Mouse (Mus musculus) liver, embryonic 14.5 days (tissue): Measurements from ENCODE around the gene Gpam. TPM values are rescaled to one million over a fixed set of nuclear protein-coding genes. Genes with fewer than 3 reads are reported as not detected.

ENCODE experiments used
- ATAC-seq: fragments of 200-750 bp; cut with Nextera tagmentation; 2 replicates; pipeline ENCODE4 v1.8.0; 2017; ENCODE audit warnings: moderate number of reproducible peaks, mild to moderate bottlenecking, moderate library complexity; ENCODE audit not compliant: insufficient read depth
- DNase-seq, 3 experiments: peaks; one replicate each; pipeline ENCODE4 v3.0.0-alpha.2; 2012 to 2013; ENCODE audit warnings: low read depth in 3 of 3, low spot score in 3 of 3
- H3K27ac ChIP-seq: fragments of 300-500 bp; sonication (generic); 2 replicates; pipeline ENCODE4 v1.5.1; 2014; ENCODE audit warnings: moderate library complexity, mild to moderate bottlenecking, control low read depth, inconsistent platforms
- H3K27me3 ChIP-seq: fragments of 300-500 bp; sonication (generic); 2 replicates; pipeline ENCODE4 v1.6.1; 2014; ENCODE audit warnings: mild to moderate bottlenecking, low read length, moderate library complexity; ENCODE audit not compliant: control insufficient read depth, insufficient read depth
- H3K36me3 ChIP-seq: fragments of 300-500 bp; sonication (generic); replicated peaks from 2 replicates; pipeline ENCODE4 v1.6.1; 2014; ENCODE audit warnings: low read depth; ENCODE audit not compliant: control insufficient read depth, insufficient read depth
- H3K4me1 ChIP-seq, 2 experiments: fragments of 200-500 bp in 1 of 2; fragments of 300-500 bp in 1 of 2; sonication (generic) in 1 of 2; replicated peaks; 2 replicates each; pipeline ENCODE4 v1.6.1; 2012 to 2014; ENCODE audit warnings: antibody characterized with exemption in 1 of 2, inconsistent platforms in 1 of 2, low read length in 1 of 2; ENCODE audit not compliant: control insufficient read depth in 2 of 2, insufficient read depth in 2 of 2
- H3K4me2 ChIP-seq: fragments of 300-500 bp; sonication (generic); 2 replicates; pipeline ENCODE4 v1.6.1; 2014; ENCODE audit warnings: low read depth, mild to moderate bottlenecking, control low read depth, moderate library complexity
- H3K4me3 ChIP-seq, 2 experiments: fragments of 200-500 bp in 1 of 2; fragments of 300-500 bp in 1 of 2; sonication (generic) in 1 of 2; 2 replicates each; pipeline ENCODE4 v1.5.1; 2012 to 2014; ENCODE audit warnings: low read depth in 2 of 2, low read length in 2 of 2, mild to moderate bottlenecking in 2 of 2, control low read depth in 1 of 2, inconsistent platforms in 1 of 2, moderate library complexity in 1 of 2; ENCODE audit not compliant: insufficient read depth in 1 of 2
- H3K9ac ChIP-seq: fragments of 300-500 bp; sonication (generic); replicated peaks from 2 replicates; pipeline ENCODE4 v1.6.1; 2014; ENCODE audit warnings: mild to moderate bottlenecking, control low read depth, moderate library complexity
- H3K9me3 ChIP-seq: fragments of 300-500 bp; sonication (generic); 2 replicates; pipeline ENCODE4 v1.6.1; 2016; ENCODE audit warnings: low read length, mixed read lengths; ENCODE audit not compliant: control insufficient read depth
- CTCF ChIP-seq: IDR thresholded peaks from 2 replicates; pipeline ENCODE4 v1.5.1; 2016; ENCODE audit warnings: antibody characterized with exemption, low read depth, control low read depth
- EP300 ChIP-seq: IDR thresholded peaks from 2 replicates; pipeline ENCODE4 v1.6.1; 2016; ENCODE audit warnings: antibody characterized with exemption, low read depth
- WGBS: fragments of 180-500 bp; shearing (Covaris S2); extraction: QIAGEN DNeasy Blood & Tissue Kit; methylation state at CpG from one replicate; pipeline ENCODE4 v1.1.7; 2014; ENCODE audit not compliant: insufficient replicate concordance; 5-methylcytosine and 5-hydroxymethylcytosine counted together
- polyA plus RNA-seq, 2 experiments: library from polyadenylated mRNA; depleted of rRNA in 1 of 2; stranded (reverse) in 1 of 2; unstranded in 1 of 2; fragments of >200 nt; fragmentation: Nextera tagmentation in 1 of 2; extraction: Ambion mirVana in 1 of 2; gene quantifications; 2 replicates each; pipeline versions ENCODE4 v1.2.1 to v1.2.3; 2012 to 2014

Gene Gpam
- polyA plus RNA-seq, 2 experiments: 15.0 to 21.6 TPM

- no peaks in the 10 kb centered on the region for H3K9me3 ChIP-seq
- no peak for DNase-seq
- peak; percentile 67 for ATAC-seq
- peaks cover 27% of the 10 kb centered on the region for H3K36me3 ChIP-seq
- peak overlapping the region; percentile 42 for H3K9ac ChIP-seq
- peaks cover 15 to 22% of the 10 kb centered on the region in 2 experiments for H3K4me1 ChIP-seq
- H3K27ac ChIP-seq: peak overlapping the region; percentile 73
- H3K4me2 ChIP-seq: peak overlapping the region; percentile 24
- TF ChIP-seq EP300 (no peak; the same call in 1 of the 2 replicates), CTCF (no peak)
- WGBS: 17% methylated on average over 7 of the region's 7 CpGs
- H3K4me3 ChIP-seq: no peak overlapping the region
- no peaks in the 10 kb centered on the region for H3K27me3 ChIP-seq
Measured at GRCm38 (mm10) chr19:55085857-55086185, 41.2 kb downstream of the Gpam start.

- H3K9ac ChIP-seq: peak overlapping the region; percentile 42
- ATAC-seq (peak; percentile 65), DNase-seq (no peak)
- peak overlapping the region; percentile 24 for H3K4me2 ChIP-seq
- TF ChIP-seq EP300: no peak; the same call in 1 of the 2 replicates
- no peak for TF ChIP-seq CTCF
- H3K4me1 ChIP-seq: peaks cover 15% of the 10 kb centered on the region in 2 experiments
- H3K27me3 ChIP-seq: no peaks in the 10 kb centered on the region
- no peaks in the 10 kb centered on the region for H3K9me3 ChIP-seq
- WGBS: 8% methylated on average over 4 of the region's 4 CpGs
- H3K27ac ChIP-seq: peak overlapping the region; percentile 73
- peaks cover 28% of the 10 kb centered on the region for H3K36me3 ChIP-seq
- no peak overlapping the region for H3K4me3 ChIP-seq
Measured at GRCm38 (mm10) chr19:55084971-55085856, 41.8 kb downstream of the Gpam start.

- H3K27ac ChIP-seq: no peak overlapping the region
- DNase-seq (no peak), ATAC-seq (no peak)
- 74% methylated on average over 8 of the region's 8 CpGs for WGBS
- no peaks in the 10 kb centered on the region for H3K4me1 ChIP-seq
- peaks cover 47% of the 10 kb centered on the region for H3K36me3 ChIP-seq
- TF ChIP-seq EP300 (no peak), CTCF (no peak)
- H3K27me3 ChIP-seq: no peaks in the 10 kb centered on the region
- H3K4me3 ChIP-seq: no peak overlapping the region
- H3K9me3 ChIP-seq: no peaks in the 10 kb centered on the region
- H3K4me2 ChIP-seq: no peak overlapping the region
- no peak overlapping the region for H3K9ac ChIP-seq
Measured at GRCm38 (mm10) chr19:55076822-55077221, 50.2 kb downstream of the Gpam start.

GRCm38 (mm10) chr19:55073004-55073403, 54.0 kb downstream of the Gpam start:
- Histone ChIP-seq H3K4me3 (no peak overlapping the region), H3K9me3 (no peaks in the 10 kb centered on the region), H3K27ac (no peak overlapping the region), H3K27me3 (no peaks in the 10 kb centered on the region), H3K4me1 (no peaks in the 10 kb centered on the region), H3K36me3 (peaks cover 36% of the 10 kb centered on the region), H3K9ac (no peak overlapping the region), H3K4me2 (no peak overlapping the region)
- no peak for DNase-seq
- WGBS: 65% methylated on average over 3 of the region's 3 CpGs
- ATAC-seq: no peak
- TF ChIP-seq CTCF (peak; percentile 33), EP300 (no peak)

GRCm38 (mm10) chr19:55069054-55069453, 58.0 kb downstream of the Gpam start:
- H3K27ac ChIP-seq: no peak overlapping the region
- no peak for DNase-seq
- no peak for TF ChIP-seq CTCF
- H3K4me2 ChIP-seq: no peak overlapping the region
- no peak overlapping the region for H3K4me3 ChIP-seq
- no peak overlapping the region for H3K9ac ChIP-seq
- ATAC-seq: no peak
- no peaks in the 10 kb centered on the region for H3K27me3 ChIP-seq
- WGBS: 81% methylated on average over 8 of the region's 8 CpGs
- H3K9me3 ChIP-seq: no peaks in the 10 kb centered on the region
- no peaks in the 10 kb centered on the region for H3K4me1 ChIP-seq
- H3K36me3 ChIP-seq: peaks cover 17% of the 10 kb centered on the region
